Mouse (Mus musculus) thymus, postnatal 36 days (tissue): ENCODE results near the gene Gm2115.

ENCODE experiments used
- DNase-seq, 2 experiments: peaks; one replicate each; pipeline ENCODE4 v3.0.0; 2022; ENCODE audit warnings: mixed read lengths in 2 of 2

Gene Gm2115

DNA sequence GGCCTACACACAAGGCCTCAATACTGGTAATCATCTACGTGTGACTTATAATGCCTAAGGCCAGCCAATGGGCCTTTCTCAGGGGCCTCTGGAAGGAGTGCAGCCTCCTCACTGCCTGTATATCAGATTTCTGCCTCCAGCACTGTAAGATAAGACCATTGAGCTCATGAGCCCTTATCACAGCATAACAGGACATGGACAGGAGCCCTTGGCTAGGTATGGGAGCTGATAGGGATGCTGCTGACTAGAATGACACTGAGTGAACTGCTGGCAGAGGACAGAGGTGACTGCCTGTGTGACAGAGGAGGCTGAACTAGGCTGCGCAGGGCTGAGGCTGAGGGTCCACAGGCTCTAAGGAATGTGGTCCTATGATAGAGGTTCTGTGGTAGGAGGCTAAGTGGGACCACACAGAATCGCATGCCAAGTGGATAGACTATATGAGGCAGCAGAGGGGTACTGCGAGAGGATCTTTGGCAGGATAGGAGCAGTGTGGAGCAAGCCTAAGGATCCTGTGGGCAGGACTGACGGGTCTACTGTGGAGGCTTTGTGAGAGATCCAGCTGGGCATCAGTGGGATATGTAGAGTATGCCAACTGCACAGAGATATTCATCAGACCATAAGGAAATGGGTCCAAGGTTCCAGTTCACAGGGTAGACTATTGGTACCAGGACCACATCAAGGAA lies 58.5 kb downstream of the Gm2115 start:
- no peak for DNase-seq

DNA sequence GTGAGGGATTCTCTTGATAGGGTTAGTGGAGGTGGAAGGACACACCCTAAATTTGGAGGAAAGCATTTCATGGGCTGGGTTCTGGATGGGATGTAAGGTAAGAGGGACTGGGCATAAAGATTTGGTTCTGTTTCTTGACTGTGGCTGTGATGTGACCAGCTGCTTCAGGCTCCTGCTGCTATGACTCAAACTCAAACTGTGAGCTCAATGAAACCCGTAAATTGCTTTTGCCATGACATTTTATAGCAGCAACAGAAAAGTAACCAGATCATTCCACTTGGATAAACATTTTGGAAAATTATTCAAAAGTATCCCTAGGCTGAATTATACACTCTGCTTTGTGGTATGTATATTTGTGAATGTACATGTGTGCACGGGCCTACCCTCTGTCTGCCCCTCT lies 61.9 kb downstream of the Gm2115 start:
- no peak for DNase-seq

DNA sequence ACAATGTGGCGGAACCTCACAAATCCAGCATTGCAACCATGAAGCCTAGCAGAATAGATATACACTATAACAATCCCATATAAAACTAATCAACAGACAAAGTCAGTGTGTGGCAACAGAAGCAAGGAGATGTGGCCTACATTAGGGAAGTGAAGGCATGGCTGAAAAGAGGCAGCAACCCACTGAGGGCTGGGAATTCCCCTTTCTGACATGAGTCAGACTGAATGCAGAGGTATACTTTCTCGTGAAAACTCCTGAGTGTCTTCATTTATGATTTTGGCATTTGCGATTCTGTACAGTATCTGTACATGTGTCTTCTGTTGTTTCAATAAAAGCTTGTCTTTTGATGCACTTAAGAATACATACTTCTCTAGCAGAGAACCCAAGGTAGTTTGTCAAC lies 62.6 kb downstream of the Gm2115 start:
- DNase-seq = no peak

DNA sequence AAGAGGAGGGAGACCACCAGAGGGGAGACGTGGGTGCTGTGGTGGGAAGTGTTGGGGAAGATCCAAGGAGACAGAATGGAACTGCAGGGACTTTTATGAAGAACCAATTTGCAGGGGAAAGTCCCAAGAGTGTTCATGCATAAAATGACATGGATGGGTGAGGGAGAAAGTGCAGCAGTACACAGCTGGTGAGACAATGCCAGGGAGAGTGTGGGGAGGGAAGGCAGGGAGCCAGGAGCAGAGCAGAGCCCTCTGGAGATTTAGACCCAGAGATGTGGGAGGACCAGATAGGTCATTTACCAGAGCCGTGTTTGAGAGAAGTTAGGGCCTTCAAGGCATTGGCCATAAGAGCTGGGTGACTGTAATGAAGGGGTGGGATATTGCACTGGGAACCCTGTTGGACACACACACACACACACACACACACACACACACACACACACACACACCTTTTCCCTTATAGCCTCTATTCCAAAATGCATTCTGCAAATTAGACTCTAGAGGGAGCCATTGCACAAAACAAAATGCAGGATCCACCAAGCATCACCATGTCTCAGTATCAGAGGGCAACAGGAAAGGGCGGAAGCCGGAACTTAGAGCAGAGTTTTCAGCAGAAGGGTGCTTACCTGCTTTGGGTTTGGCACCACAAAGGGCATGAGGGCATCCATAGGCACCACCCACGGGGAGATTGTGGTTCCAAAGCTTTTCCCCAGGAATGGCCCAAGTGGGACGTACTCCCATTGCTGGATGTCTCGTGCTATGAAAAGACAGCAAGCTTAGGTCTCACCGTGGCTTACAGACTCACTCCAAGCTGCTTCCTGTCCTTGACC lies 65.5 kb downstream of the Gm2115 start:
- DNase-seq = peak; percentile 19 to 31

DNA sequence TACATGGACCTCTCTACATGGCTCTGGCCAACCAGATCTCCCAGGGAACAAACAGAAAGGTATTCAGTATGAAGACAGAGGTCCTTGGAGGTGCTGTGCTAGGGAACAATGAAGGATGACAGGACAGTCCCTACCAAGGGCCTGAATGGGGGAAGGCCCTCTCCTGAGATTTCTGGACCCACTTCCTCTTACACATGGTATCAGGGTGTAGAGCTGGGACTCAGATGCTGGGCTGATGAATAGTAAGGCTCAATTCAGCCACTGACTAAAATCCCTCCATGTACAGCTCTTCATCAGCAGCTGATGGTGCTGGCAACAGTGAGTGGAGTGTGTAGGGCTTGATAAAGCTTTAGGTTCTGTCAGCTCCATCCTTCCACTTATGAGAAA lies 66.2 kb downstream of the Gm2115 start:
- DNase-seq = no peak

DNA sequence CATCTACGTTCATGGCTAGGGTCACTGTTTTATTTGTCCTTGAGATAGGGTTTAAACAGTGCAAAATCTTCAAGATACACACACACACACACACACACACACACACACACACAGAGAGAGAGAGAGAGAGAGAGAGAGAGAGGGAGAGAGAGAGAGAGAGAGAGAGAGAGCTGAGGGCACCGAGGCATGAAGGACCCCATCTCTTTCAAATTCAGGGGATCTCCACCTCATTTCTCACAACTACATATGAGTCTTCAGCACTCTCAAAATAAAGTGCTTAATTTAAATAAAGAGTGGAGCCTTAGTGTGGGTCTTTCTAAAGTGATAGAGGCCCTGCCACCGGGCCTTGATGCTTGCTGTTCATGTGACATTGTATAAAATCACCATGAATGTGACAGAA lies 67.2 kb downstream of the Gm2115 start:
- DNase-seq = no peak

DNA sequence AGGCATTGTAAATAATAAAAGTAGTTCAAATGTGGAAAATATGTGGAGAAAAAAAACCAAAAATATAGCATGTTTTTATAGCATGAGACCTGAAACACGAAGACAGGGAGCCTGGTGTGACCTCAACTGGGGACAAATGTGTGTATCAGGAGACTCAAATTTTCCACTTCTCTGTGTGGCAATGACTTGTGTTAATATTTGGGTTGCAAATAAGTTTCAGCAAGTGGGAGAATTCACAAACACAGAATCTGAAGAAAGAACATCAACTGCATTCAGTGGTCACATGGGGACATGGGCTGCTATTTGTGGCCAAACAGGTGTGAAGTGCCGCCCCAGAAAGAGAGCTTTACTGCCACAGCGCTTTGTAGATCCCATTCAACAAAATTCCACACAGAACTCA lies 67.9 kb downstream of the Gm2115 start:
- DNase-seq = no peak

DNA sequence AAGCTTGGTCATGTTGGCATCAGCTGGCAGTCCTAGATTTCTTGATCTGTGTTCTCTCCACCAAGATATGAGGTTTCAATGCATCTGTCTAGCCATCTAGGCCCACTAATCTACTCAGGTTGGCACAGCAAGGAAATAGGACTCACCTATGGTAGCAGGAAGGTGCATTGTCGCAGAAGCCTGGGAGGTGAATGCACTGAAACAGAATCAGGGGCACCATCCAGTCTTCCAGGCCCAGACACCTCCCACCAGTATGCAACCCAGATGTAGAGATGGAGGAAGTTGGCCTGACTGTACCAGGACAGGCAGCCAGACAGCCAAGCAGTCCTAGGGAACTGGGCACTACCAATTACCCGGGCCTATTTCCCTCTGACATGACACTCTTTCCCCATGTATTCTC lies 71.9 kb downstream of the Gm2115 start:
- no peak for DNase-seq

DNA sequence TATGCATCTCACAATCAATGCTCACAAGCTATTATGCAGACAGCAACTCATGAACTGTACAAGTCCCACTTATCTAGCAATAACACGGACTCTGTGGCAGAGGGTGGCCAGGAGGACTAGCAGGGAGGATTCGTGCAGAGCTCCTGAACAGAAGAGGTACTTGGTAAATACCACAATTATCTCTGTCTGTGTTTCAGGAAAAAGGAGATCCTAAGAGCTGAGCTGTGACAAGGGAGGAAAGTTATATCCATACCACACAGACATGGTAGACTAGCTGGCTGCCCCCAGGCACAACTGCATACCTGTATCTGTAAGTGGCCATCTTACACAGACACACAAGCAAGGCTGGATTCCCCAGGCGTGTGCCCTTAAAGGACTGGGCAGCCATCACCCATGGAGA lies 72.6 kb downstream of the Gm2115 start:
- no peak for DNase-seq

DNA sequence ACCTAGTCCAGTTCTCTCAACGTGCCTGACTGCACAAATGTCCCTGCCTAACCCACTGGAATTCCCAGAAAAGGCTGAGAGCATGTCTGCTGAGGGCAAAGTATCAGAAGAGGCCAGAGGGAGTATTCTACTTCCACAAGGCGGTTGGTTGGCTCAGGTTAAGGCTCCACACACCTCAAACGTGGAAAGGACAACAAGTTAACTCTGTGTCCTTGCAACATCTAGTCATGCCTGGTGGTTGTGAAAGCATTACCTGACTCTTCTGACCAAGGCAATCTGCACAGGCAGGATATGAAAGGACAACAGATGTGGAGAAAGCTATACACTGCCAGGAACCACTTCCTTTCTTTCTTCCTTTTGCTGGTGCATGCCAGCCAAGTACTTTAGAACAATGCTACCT lies 75.7 kb downstream of the Gm2115 start:
- DNase-seq = no peak

DNA sequence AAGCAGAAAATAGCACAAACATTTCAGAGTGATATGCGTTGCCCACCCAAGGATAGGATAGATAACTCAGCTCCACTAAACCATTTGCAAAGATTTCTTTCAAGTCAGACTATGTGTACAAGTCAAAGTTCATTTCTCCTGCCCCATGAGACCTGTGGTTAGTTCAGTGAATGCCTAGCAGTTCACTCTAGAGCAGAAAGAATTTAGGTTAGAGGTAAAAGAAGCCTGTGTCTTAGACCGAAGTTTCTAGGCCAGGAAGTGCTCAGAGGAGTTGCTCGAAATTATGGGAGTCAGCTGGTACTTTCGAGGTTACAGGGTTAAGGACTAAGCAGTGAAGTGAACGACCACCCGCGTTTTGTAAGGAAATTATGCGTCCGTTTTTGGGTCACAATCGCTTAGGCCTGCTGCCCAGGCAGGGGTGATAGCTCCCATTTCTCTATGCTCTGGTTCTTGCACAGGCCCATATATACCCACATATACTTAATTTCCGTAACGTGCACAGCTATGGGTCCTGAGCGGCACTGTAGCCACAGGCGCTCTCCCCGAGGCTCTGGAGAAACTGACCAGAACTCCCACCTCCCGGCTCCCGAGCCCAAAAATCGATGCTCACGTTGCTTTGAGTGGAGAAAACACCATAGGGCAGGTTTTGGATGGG lies 76.4 kb downstream of the Gm2115 start:
- DNase-seq = no peak

DNA sequence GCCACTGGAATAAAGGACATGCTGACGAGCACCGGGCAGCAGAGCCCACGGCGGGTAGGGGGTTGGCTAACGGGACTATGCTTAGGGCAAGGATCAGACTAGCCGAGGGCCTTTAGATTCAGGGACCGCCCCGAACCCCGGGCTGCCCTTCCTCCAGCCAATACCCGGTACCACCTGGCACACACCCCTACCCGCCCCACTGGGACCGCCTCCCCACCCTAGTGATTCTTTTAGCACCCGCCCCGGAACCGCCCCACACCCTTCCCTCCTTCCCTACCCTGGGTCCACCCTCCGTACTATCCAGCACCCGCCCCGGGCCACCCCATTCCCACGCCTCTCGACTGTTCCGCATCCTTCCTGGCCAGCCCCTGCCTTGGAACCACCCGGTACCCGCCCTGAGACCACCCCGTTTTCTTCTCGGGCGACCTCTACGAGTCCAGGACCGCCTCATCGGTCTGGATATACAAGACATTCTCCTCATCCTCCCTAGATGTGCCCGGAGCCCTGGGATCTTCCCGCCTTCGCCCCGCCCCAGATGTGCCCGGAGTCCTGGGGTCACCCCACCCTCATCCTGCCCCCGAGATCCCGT lies 77.0 kb downstream of the Gm2115 start:
- DNase-seq = peak; percentile 35 to 45

DNA sequence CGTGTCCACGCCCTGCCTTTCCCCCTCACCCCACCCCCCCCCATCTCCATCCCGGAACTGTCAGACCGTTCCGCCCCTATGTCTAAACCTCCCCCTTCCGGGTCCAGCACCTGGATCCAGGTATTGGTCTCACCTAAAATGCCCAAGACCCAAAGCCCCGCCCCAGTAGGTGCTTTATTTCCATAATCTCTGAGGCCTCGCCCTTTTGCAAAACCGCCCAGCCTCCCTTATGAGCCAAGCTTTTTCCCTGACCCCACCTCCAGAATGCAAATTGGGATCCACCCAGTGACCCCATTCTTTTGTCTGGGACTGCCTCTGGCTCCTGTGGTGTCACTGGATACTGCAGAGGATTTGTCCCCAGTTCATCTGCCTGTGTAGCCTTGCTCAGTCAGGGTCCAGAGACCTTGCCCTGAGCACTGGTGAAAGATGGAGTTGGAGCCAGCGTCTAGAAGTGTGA lies 77.6 kb downstream of the Gm2115 start, which contains the start of gene Fah:
TSS of gene Fah (minus strand) at position 430 of the 457 bp plus-strand sequence.
- no peak for DNase-seq

DNA sequence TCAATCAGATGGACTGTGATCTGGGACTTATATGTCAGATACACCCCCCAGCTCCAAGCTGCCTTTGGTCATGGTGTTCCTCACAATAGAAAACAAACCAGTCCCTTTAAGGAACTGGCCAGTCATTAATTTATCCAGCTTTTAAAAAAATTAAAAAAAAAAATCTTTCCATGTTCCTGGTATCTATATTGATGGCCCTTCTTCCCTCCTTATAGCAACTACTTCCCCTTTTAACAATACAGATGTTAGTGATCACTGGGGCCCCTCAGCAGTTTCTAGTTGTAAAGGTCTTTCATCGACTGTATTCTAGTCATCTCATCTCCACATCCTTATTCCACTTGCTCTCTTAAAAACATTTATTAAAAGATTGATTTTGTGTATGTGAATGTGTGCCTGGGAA lies 82.9 kb downstream of the Gm2115 start:
- no peak for DNase-seq

DNA sequence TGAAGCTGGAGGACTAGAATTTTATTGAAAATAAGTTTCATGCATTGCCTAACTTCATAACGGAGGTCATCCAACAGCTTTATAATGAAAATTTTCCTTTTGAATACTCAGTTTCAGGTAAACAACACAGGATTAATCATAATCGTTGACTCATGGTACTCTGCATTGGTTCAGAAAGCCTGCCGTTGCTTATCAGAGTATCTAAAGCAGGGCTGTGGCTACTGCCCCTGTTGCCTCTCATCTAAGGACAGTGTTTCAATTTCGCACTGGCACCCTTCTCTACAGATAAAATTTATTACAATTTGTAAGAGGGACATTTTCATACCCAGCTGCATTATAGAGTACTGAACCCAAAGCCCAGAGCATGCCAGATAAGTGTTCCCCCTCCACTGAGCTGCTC lies 83.7 kb downstream of the Gm2115 start:
- DNase-seq = no peak

DNA sequence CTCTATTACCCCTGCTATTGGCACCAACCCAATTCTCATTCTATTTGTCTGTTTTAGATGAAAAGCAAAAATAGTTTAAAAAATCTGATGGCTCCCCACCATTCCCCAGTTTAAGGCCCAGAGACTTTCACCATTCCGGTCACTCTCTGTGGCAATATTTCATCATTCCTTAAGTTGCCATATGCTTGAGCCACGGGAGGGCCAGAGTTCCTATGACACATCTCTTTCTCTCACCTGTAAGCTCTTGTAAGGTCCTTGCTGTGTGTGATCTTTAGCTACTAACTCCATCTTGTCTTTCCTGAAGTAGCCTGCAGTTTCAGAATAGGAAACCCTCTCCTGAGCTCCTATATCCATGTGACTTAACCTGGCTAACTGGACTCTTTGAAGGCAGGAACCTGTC lies 90.2 kb downstream of the Gm2115 start:
- DNase-seq = no peak

DNA sequence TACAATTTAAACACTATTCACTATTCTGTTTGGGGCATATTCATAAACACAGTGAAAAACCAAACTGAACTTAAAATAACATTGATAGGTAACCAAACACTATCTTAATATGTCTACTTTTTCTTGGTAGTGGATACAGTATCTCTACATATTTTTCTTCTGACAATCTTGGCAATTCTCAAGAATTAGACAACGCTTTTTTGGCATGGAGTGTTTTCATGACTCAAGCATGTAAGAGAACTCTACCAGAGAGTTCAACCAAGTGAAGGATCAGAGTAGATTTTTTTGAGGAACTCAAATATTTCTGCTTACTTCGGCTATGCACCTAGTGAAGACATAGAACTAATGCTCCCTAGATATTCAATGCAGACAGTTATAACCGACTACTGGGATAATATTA lies 92.2 kb downstream of the Gm2115 start:
- DNase-seq = no peak

DNA sequence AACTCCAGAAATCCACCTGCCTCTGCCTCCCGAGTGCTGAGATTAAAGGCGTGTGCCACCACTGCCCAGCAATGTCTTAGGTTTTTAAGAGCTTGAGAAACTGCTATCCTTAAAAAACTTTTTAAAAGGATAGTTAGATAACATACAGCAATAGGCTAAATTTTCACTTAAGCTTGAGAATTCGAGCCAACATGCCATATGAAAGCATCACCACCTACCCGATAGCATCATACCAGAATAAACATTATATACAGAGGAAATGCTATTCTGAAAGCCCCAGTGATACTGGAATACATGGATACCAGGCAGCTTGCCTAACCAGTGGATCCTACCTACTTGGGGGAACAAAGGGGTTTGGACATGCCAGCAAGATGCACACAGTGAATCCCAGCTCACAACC lies 95.0 kb downstream of the Gm2115 start:
- DNase-seq = no peak

DNA sequence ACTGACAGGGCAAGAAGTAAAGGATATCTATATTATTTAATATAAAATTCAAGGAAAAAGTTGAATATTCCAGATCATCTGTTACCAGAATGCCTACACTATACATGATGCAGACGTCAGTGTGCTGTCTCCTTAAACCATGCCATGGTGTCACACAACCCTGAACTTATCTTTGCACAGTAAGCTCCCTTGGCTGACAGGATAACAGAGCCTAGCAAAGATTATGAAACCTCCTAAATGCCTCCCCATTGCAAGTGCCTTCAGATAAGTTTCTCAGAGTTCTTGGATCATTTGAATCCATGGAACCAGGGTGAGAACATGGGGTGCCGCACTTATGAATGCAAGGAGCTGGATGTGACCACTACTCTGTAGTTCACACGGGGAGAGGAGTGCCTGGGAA lies 103.1 kb downstream of the Gm2115 start:
- DNase-seq = no peak
